Mouse (Mus musculus): ENCODE measurements around the gene Tinagl1. TPM values are rescaled to one million over a fixed set of nuclear protein-coding genes. Genes with fewer than 3 reads are reported as not detected.

The Tinagl1 gene
- total RNA-seq, 2 experiments from 2014 or later = 67.5 to 74.6 TPM

Other genes with a start within 250 kb of the Tinagl1 start
- gene Spocd1, start 245.9 kb downstream of the Tinagl1 start, total RNA-seq (2021) = not detected
- 1 to 10 TPM; 2.2 to 2.3 TPM for gene Adgrb2, start 190.3 kb downstream of the Tinagl1 start, total RNA-seq (2021)
- 10 to 100 TPM; 13.9 to 19.7 TPM for gene Col16a1, start 127.3 kb downstream of the Tinagl1 start, total RNA-seq (2021)
- gene Pef1, start 72.6 kb downstream of the Tinagl1 start, total RNA-seq (2021) = 10 to 100 TPM; 37.6 to 39.1 TPM
- gene Hcrtr1, start 35.8 kb downstream of the Tinagl1 start, total RNA-seq (2021) = under 1 TPM in 1 of 2 experiments, not detected in 1; 0.12 TPM
- gene Gm853, start 47.3 kb upstream of the Tinagl1 start, total RNA-seq (2021) = not detected
- 1 to 10 TPM; 3.1 to 3.3 TPM for gene Serinc2, start 104.1 kb upstream of the Tinagl1 start, total RNA-seq (2021)
- 1,000 to 10,000 TPM; 5,520 to 6,453 TPM for gene Fabp3, start 133.5 kb upstream of the Tinagl1 start, total RNA-seq (2021)
- gene Gm10570, start 133.6 kb upstream of the Tinagl1 start, total RNA-seq (2021) = 1 to 10 TPM in 1 of 2 experiments, not detected in 1; 1.0 TPM
- gene Zcchc17, start 184.8 kb upstream of the Tinagl1 start, total RNA-seq (2021) = 10 to 100 TPM; 21.4 to 24.9 TPM
- gene Snrnp40, start 185.0 kb upstream of the Tinagl1 start, total RNA-seq (2021) = 10 to 100 TPM; 18.5 to 19.6 TPM

Data from heart, postnatal 14 days (tissue).